Mouse (Mus musculus): ENCODE data around the gene Gm42517.

Gene Gm42517

GRCm38 (mm10) chr5:108349511-108350148, 18.1 kb downstream of the Gm42517 start:
- no peak for DNase-seq (ENCODE audit: low spot score in 2 of 2)

GRCm38 (mm10) chr5:108347843-108348242, 19.9 kb downstream of the Gm42517 start:
- no peak for DNase-seq (ENCODE audit: low spot score in 2 of 2)

DNA sequence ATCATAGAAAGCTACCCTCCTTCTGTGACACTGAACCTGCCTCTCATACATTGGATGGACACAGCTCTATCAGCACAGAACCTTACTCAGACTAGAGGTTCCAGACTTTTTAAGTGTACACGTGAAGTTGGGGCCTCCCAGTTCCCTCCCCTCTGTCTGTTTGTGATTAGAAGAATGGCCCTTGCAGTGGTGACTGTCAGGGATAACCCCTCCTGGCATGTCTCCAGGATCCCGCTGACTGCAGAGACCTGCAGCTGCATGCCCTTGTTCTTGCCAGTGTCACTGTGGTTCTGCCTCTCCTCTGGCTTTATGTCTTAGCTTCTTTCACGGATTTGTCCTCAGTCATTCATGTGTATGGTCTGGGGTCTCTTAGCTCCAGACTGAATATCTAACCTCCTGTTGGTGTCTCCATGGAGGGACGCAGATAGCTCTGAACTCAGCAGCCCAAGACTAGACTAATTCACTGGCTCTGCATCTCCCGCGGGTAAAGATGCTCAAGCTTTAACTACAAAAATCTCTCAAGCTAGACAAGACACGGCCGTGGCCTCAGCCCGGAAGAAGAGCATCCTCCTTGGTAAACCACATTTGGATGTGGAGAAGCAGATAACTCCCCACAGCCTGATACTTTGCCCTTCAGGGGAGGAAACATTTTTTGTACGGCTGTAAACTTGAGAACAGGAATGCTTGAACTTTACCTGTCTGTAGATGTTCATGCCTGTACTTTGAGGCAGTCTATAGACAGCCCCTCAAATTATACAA, 22.2 kb downstream of the Gm42517 start:
- DNase-seq (ENCODE audit: low spot score in 2 of 2), result no peak

DNA sequence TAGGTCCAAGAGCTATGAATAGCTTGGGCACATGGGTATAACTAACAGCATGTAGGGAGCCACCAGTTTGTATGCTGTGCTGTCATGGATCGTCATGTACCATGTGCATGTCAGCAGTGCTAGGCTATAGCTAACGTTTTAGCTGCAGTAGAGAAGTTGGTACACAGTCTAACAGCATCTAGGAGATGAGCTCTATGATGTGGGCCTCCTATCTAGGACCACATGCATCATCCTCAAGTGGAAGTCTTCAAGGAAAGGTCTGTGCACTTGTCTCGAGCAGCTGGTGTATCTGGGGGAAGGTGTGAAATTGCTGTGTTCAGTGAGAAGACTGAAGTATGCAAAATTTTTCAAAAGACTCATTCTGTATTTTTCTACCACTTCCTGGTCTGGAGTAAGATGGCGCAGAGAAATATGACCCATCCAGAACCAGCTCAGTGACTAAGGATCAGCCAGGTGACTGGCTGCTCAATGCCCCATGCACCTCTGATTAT, 24.0 kb downstream of the Gm42517 start:
- no peak for DNase-seq (ENCODE audit: low spot score in 2 of 2)

GRCm38 (mm10) chr5:108338049-108338448, 29.7 kb downstream of the Gm42517 start:
- no peak for DNase-seq (ENCODE audit: low spot score in 2 of 2)

DNA sequence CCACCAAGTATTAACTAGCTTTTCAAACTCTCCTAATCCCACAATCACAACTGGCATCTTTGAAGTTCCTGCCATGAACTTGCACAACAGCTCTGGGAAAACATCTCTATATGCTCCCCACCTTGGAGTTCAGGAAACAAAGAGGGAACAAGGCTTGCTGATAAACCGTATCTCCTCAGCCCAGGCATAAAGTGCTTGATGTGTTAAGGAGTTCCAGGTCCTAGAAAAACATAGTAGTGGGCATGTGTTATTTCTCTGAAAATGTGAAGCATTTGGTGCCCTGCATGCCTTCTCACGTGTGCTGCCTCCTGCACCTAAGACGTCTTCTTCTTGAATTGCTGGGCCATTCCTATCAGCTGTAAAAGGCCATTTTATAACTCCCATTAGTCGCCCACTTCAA, 30.3 kb downstream of the Gm42517 start:
- no peak for DNase-seq (ENCODE audit: low spot score in 2 of 2)

- DNase-seq (ENCODE audit: low spot score in 2 of 2), result no peak
Observed at GRCm38 (mm10) chr5:108331051-108331450, 36.7 kb downstream of the Gm42517 start.

Measured in right cerebral cortex, postnatal 36 days (tissue).